8 mouse cellular contexts compared by ENCODE assay signal in genomic region chr9:90113151-90113550, GRCm38 (mm10). TPM values are rescaled to one million over a fixed set of nuclear protein-coding genes. Genes with fewer than 3 reads are reported as not detected.
DNase-seq lines count a peak whose midpoint lies in the region; ATAC-seq and TF ChIP-seq lines count a peak whose summit lies in the region.

No protein-coding gene starts in this region.

- TF ChIP-seq POLR2A in cortical plate, adult 2 months (IDR thresholded peaks at IDR 0.05; ENCODE audit: extremely low read depth, insufficient read depth, low read length): no peak

- H3K9me3 ChIP-seq in hindbrain, postnatal 0 days (ENCODE audit: low read length): no peaks in the 10 kb centered on the region
- no peaks in the 10 kb centered on the region for H3K9me3 ChIP-seq in midbrain, embryonic 12.5 days

- peak overlapping the region; percentile 82 for H3K4me2 ChIP-seq in hindbrain, postnatal 0 days (ENCODE audit: low read depth, low read length)
- H3K4me2 ChIP-seq in midbrain, embryonic 12.5 days (replicated peaks): peak overlapping the region; percentile 91

- WGBS in hindbrain, postnatal 0 days: 2% methylated on average over 13 of the region's 13 CpGs
- WGBS in midbrain, embryonic 12.5 days: 3% methylated on average over 13 of the region's 13 CpGs

- TF ChIP-seq CTCF in left cerebral cortex, adult 2 months (IDR thresholded peaks at IDR 0.05): no peak
- TF ChIP-seq CTCF in cortical plate, adult 2 months (IDR thresholded peaks at IDR 0.05; ENCODE audit: extremely low read depth, insufficient read depth, low read length): no peak
- TF ChIP-seq CTCF in hindbrain, postnatal 0 days (IDR thresholded peaks at IDR 0.05; ENCODE audit: low read depth): no peak

- peak overlapping the region; percentile 98 for H3K9ac ChIP-seq in hindbrain, postnatal 0 days (replicated peaks; ENCODE audit: low read length)
- H3K9ac ChIP-seq in midbrain, embryonic 12.5 days (replicated peaks): peak overlapping the region; percentile 94

- ATAC-seq in hindbrain, postnatal 0 days: no peak
- ATAC-seq in midbrain, embryonic 12.5 days (ENCODE audit: low FRiP score, low read depth): no peak

- peak overlapping the region; percentile 100 for H3K27ac ChIP-seq in left cerebral cortex, adult 2 months
- H3K27ac ChIP-seq in cortical plate, adult 2 months (ENCODE audit: insufficient read depth, low read length): no peak overlapping the region
- peak overlapping the region; percentile 100 for H3K27ac ChIP-seq in hindbrain, postnatal 0 days
- peak overlapping the region; percentile 98 for H3K27ac ChIP-seq in midbrain, embryonic 12.5 days (replicated peaks)

- peaks cover 7% of the 10 kb centered on the region; the same call in 1 of the 2 replicates for H3K4me1 ChIP-seq in cortical plate, adult 2 months (ENCODE audit: control insufficient read depth, insufficient read depth, low read length)
- no peaks in the 10 kb centered on the region for H3K4me1 ChIP-seq in hindbrain, postnatal 0 days (ENCODE audit: insufficient read depth, low read length)
- peaks cover 18% of the 10 kb centered on the region for H3K4me1 ChIP-seq in midbrain, embryonic 12.5 days

- peak overlapping the region; percentile 98 for H3K4me3 ChIP-seq in left cerebral cortex, adult 2 months
- peak overlapping the region; percentile 64 for H3K4me3 ChIP-seq in cortical plate, adult 2 months (ENCODE audit: insufficient read depth, low read length)
- peak overlapping the region; percentile 94 for H3K4me3 ChIP-seq in hindbrain, postnatal 0 days (ENCODE audit: low read length)
- peak overlapping the region; percentile 95 for H3K4me3 ChIP-seq in midbrain, embryonic 12.5 days

- intact Hi-C loops in left cerebral cortex, adult 2 months (cut with DNase I): no loop called here
- intact Hi-C loops in left cerebral cortex, postnatal 4 days (cut with DNase I): no loop called here

- H3K36me3 ChIP-seq in hindbrain, postnatal 0 days (ENCODE audit: insufficient read depth, low read length): no peaks in the 10 kb centered on the region
- H3K36me3 ChIP-seq in midbrain, embryonic 12.5 days: peaks cover 8% of the 10 kb centered on the region

- H3K27me3 ChIP-seq in hindbrain, postnatal 0 days (ENCODE audit: insufficient read depth, low read length): no peaks in the 10 kb centered on the region
- peaks cover 5% of the 10 kb centered on the region; the same call in 1 of the 2 replicates for H3K27me3 ChIP-seq in midbrain, embryonic 12.5 days

- DNase-seq in left cerebral cortex, adult 2 months (ENCODE audit: extremely low spot score in 1 of 2, low spot score in 2 of 2): no peak
- no peak for DNase-seq in left cerebral cortex, postnatal 4 days
- DNase-seq in hindbrain, postnatal 0 days (ENCODE audit: low spot score): no peak
- DNase-seq in right cerebral cortex, postnatal 10 days (ENCODE audit: low spot score in 2 of 2): no peak
- no peak for DNase-seq in layer of hippocampus, adult 8-10 months (ENCODE audit: low spot score in 2 of 2)
- no peak for DNase-seq in cerebellum, adult 18-20 months

RNA-seq across cellular contexts. Expression of gene Morf4l1, which starts 1.4 kb away (rescaled TPM):
- total RNA-seq in left cerebral cortex, adult 2 months (2021): 100 to 1,000 TPM; 422 to 465 TPM
- 100 to 1,000 TPM; 436 to 445 TPM for total RNA-seq in left cerebral cortex, postnatal 4 days (2021)
- 410 and 423 TPM in 2 replicates for polyA plus RNA-seq in cortical plate, adult 2 months (2012; rRNA removed)
- total RNA-seq in hindbrain, postnatal 0 days (2014; rRNA removed): 178 and 179 TPM in 2 replicates
- polyA plus RNA-seq in hindbrain, postnatal 0 days (2015; fragmentation: Nextera tagmentation; extraction: Ambion mirVana): 527 and 556 TPM in 2 replicates
- 544 and 551 TPM in 2 replicates for polyA plus RNA-seq in midbrain, embryonic 12.5 days (2016; fragmentation: Nextera tagmentation; extraction: Ambion mirVana)
- 100 to 1,000 TPM; 417 to 460 (median 434) TPM for total RNA-seq in layer of hippocampus, adult 8-10 months (2022)

RNA-seq across cellular contexts. Expression of gene Adamts7, which starts 49.7 kb away (rescaled TPM):
- total RNA-seq in left cerebral cortex, adult 2 months (2021): under 1 TPM; 0.29 to 0.63 TPM
- total RNA-seq in left cerebral cortex, postnatal 4 days (2021): 10 to 100 TPM in 1 of 2 experiments, 1 to 10 TPM in 1; 7.3 to 10.8 TPM
- 0.55 and 0.61 TPM in 2 replicates for polyA plus RNA-seq in cortical plate, adult 2 months (2012; rRNA removed)
- total RNA-seq in hindbrain, postnatal 0 days (2014; rRNA removed): 6.4 and 10.4 TPM in 2 replicates
- 2.7 and 2.9 TPM in 2 replicates for polyA plus RNA-seq in hindbrain, postnatal 0 days (2015; fragmentation: Nextera tagmentation; extraction: Ambion mirVana)
- 24.0 and 25.7 TPM in 2 replicates for polyA plus RNA-seq in midbrain, embryonic 12.5 days (2016; fragmentation: Nextera tagmentation; extraction: Ambion mirVana)
- under 1 TPM; 0.31 to 0.81 (median 0.42) TPM for total RNA-seq in layer of hippocampus, adult 8-10 months (2022)

RNA-seq across cellular contexts. Expression of gene Ctsh, which starts 59.2 kb away (rescaled TPM):
- 10 to 100 TPM; 14.1 to 18.9 TPM for total RNA-seq in left cerebral cortex, adult 2 months (2021)
- total RNA-seq in left cerebral cortex, postnatal 4 days (2021): 10 to 100 TPM; 18.4 to 32.1 TPM
- polyA plus RNA-seq in cortical plate, adult 2 months (2012; rRNA removed): 17.3 and 17.5 TPM in 2 replicates
- total RNA-seq in hindbrain, postnatal 0 days (2014; rRNA removed): 31.5 and 36.2 TPM in 2 replicates
- polyA plus RNA-seq in hindbrain, postnatal 0 days (2015; fragmentation: Nextera tagmentation; extraction: Ambion mirVana): 36.4 and 45.0 TPM in 2 replicates
- polyA plus RNA-seq in midbrain, embryonic 12.5 days (2016; fragmentation: Nextera tagmentation; extraction: Ambion mirVana): 8.6 and 9.5 TPM in 2 replicates
- total RNA-seq in layer of hippocampus, adult 8-10 months (2022): 10 to 100 TPM; 11.7 to 56.6 (median 34.5) TPM
